Mouse (Mus musculus) forebrain, embryonic 12.5 days (tissue): Measurements from ENCODE around the gene Supt5. TPM values are rescaled to one million over a fixed set of nuclear protein-coding genes. Genes with fewer than 3 reads are reported as not detected.

ENCODE experiments used
- ATAC-seq: fragments of 200-750 bp; cut with Nextera tagmentation; 2 replicates; pipeline ENCODE4 v1.8.0; 2017; ENCODE audit warnings: moderate TSS enrichment; ENCODE audit not compliant: low FRiP score
- H3K27ac ChIP-seq: fragments of 300-500 bp; sonication (generic); 2 replicates; pipeline ENCODE4 v1.5.1; 2016; ENCODE audit warnings: mild to moderate bottlenecking
- H3K27me3 ChIP-seq: fragments of 300-500 bp; sonication (generic); 2 replicates; pipeline ENCODE4 v1.6.1; 2016; ENCODE audit warnings: mild to moderate bottlenecking
- H3K36me3 ChIP-seq: fragments of 300-500 bp; sonication (generic); replicated peaks from 2 replicates; pipeline ENCODE4 v1.6.1; 2016; ENCODE audit warnings: mild to moderate bottlenecking
- H3K4me1 ChIP-seq: fragments of 300-500 bp; sonication (generic); 2 replicates; pipeline ENCODE4 v1.6.1; 2016
- H3K4me2 ChIP-seq: fragments of 300-500 bp; sonication (generic); 2 replicates; pipeline ENCODE4 v1.6.1; 2016; ENCODE audit warnings: mild to moderate bottlenecking, moderate library complexity
- H3K4me3 ChIP-seq: fragments of 300-500 bp; sonication (generic); replicated peaks from 2 replicates; pipeline ENCODE4 v1.5.1; 2016; ENCODE audit warnings: mild to moderate bottlenecking
- H3K9ac ChIP-seq: fragments of 300-500 bp; sonication (generic); 2 replicates; pipeline ENCODE4 v1.6.1; 2016; ENCODE audit warnings: mild to moderate bottlenecking
- H3K9me3 ChIP-seq: fragments of 300-500 bp; sonication (generic); 2 replicates; pipeline ENCODE4 v1.6.1; 2016
- WGBS: fragments of 180-500 bp; shearing (Covaris S2); methylation state at CpG from one replicate; pipeline ENCODE4 v1.1.7; 2016; 5-methylcytosine and 5-hydroxymethylcytosine counted together
- polyA plus RNA-seq: library from polyadenylated mRNA; unstranded; fragments of >200 nt; fragmentation: Nextera tagmentation; extraction: Ambion mirVana; gene quantifications from 2 replicates; pipeline ENCODE4 v1.2.1, GENCODE M21; 2016

Supt5 gene
- polyA plus RNA-seq, 1 experiment from 2014 or later, result 106 TPM

GRCm38 (mm10) chr7:28380237-28381016 is 41.9 kb upstream of the Supt5 start, which contains the start of gene Zfp36:
Zfp36 (minus strand) TSS chr7:28380253.
- Histone ChIP-seq H3K4me2 (peak within 1 kb of the TSS; percentile 89), H3K4me1 (peaks cover 60% of the 10 kb centered on the region), H3K9ac (peak within 1 kb of the TSS; percentile 67), H3K27me3 (peaks cover 13% of the 10 kb centered on the region), H3K9me3 (no peaks in the 10 kb centered on the region), H3K36me3 (peaks cover 6% of the 10 kb centered on the region; the same call in 1 of the 2 replicates), H3K27ac (peak within 1 kb of the TSS; percentile 83), H3K4me3 (peak within 1 kb of the TSS; percentile 56)
- WGBS, result 57% methylated on average over 17 of the region's 17 CpGs
- ATAC-seq, result no peak

- peak overlapping the region; percentile 63 for H3K27ac ChIP-seq
- H3K36me3 ChIP-seq, result peaks cover 3% of the 10 kb centered on the region; the same call in 1 of the 2 replicates
- H3K4me2 ChIP-seq, result peak overlapping the region; percentile 89
- peaks cover 13% of the 10 kb centered on the region for H3K27me3 ChIP-seq
- H3K4me3 ChIP-seq, result peak overlapping the region; percentile 56
- H3K4me1 ChIP-seq, result peaks cover 67% of the 10 kb centered on the region
- peak overlapping the region; percentile 67 for H3K9ac ChIP-seq
- WGBS, result under 1% methylated on average over 53 of the region's 53 CpGs
- peak; percentile 64 for ATAC-seq
- no peaks in the 10 kb centered on the region for H3K9me3 ChIP-seq
These were observed 40.5 kb upstream of the Supt5 start for GRCm38 (mm10) chr7:28378769-28379651.

GRCm38 (mm10) chr7:28378066-28378690 is 39.6 kb upstream of the Supt5 start:
- Histone ChIP-seq H3K9ac (peak overlapping the region; percentile 67), H3K4me3 (peak overlapping the region; percentile 56), H3K9me3 (no peaks in the 10 kb centered on the region), H3K4me1 (peaks cover 73% of the 10 kb centered on the region), H3K4me2 (peak overlapping the region; percentile 89), H3K27ac (no peak overlapping the region), H3K36me3 (peaks cover 3% of the 10 kb centered on the region; the same call in 1 of the 2 replicates), H3K27me3 (peaks cover 13% of the 10 kb centered on the region)
- ATAC-seq, result no peak
- 53% methylated on average over 32 of the region's 32 CpGs for WGBS

GRCm38 (mm10) chr7:28377190-28378065 is 38.9 kb upstream of the Supt5 start:
- 79% methylated on average over 18 of the region's 18 CpGs for WGBS
- H3K9ac ChIP-seq, result no peak overlapping the region
- no peak overlapping the region for H3K27ac ChIP-seq
- no peaks in the 10 kb centered on the region for H3K9me3 ChIP-seq
- H3K4me3 ChIP-seq, result peak overlapping the region; percentile 56; the same call in 1 of the 2 replicates
- no peak for ATAC-seq
- H3K4me1 ChIP-seq, result peaks cover 69% of the 10 kb centered on the region
- peak overlapping the region; percentile 89 for H3K4me2 ChIP-seq
- H3K27me3 ChIP-seq, result peaks cover 13% of the 10 kb centered on the region
- peaks cover 3% of the 10 kb centered on the region; the same call in 1 of the 2 replicates for H3K36me3 ChIP-seq

- Histone ChIP-seq H3K9me3 (no peaks in the 10 kb centered on the region), H3K27me3 (peaks cover 13% of the 10 kb centered on the region), H3K4me1 (peaks cover 59% of the 10 kb centered on the region), H3K4me3 (peak overlapping the region; percentile 38), H3K9ac (peak overlapping the region; percentile 63), H3K4me2 (peak overlapping the region; percentile 61), H3K27ac (peak overlapping the region; percentile 97), H3K36me3 (peaks cover 3% of the 10 kb centered on the region; the same call in 1 of the 2 replicates)
- WGBS, result 4% methylated on average over 30 of the region's 30 CpGs
- no peak for ATAC-seq
These were observed 37.6 kb upstream of the Supt5 start for GRCm38 (mm10) chr7:28376011-28376771.

- H3K9me3 ChIP-seq, result no peaks in the 10 kb centered on the region
- H3K4me3 ChIP-seq, result peak overlapping the region; percentile 38
- H3K27me3 ChIP-seq, result peaks cover 13% of the 10 kb centered on the region
- 0% methylated on average over 36 of the region's 36 CpGs for WGBS
- H3K9ac ChIP-seq, result peak overlapping the region; percentile 63
- H3K27ac ChIP-seq, result peak overlapping the region; percentile 97
- H3K36me3 ChIP-seq, result peaks cover 3% of the 10 kb centered on the region; the same call in 1 of the 2 replicates
- ATAC-seq, result peak; percentile 40
- peaks cover 62% of the 10 kb centered on the region for H3K4me1 ChIP-seq
- peak overlapping the region; percentile 61 for H3K4me2 ChIP-seq
These were observed 36.8 kb upstream of the Supt5 start for GRCm38 (mm10) chr7:28375176-28375921.

- H3K4me2 ChIP-seq, result no peak overlapping the region
- 75% methylated on average over 10 of the region's 10 CpGs for WGBS
- H3K4me3 ChIP-seq, result no peak overlapping the region
- H3K9ac ChIP-seq, result peak overlapping the region; percentile 63; the same call in 1 of the 2 replicates
- peaks cover 8% of the 10 kb centered on the region; the same call in 1 of the 2 replicates for H3K36me3 ChIP-seq
- H3K27me3 ChIP-seq, result peaks cover 13% of the 10 kb centered on the region
- ATAC-seq, result no peak
- peak overlapping the region; percentile 97 for H3K27ac ChIP-seq
- no peaks in the 10 kb centered on the region for H3K9me3 ChIP-seq
- H3K4me1 ChIP-seq, result peaks cover 68% of the 10 kb centered on the region
These were observed 36.1 kb upstream of the Supt5 start for GRCm38 (mm10) chr7:28374647-28375046.

- H3K4me1 ChIP-seq, result peaks cover 64% of the 10 kb centered on the region
- H3K36me3 ChIP-seq, result peaks cover 15% of the 10 kb centered on the region
- H3K4me2 ChIP-seq, result no peak overlapping the region
- H3K9ac ChIP-seq, result no peak overlapping the region
- H3K9me3 ChIP-seq, result no peaks in the 10 kb centered on the region
- ATAC-seq, result no peak
- peaks cover 13% of the 10 kb centered on the region for H3K27me3 ChIP-seq
- 78% methylated on average over 7 of the region's 7 CpGs for WGBS
- H3K4me3 ChIP-seq, result no peak overlapping the region
- H3K27ac ChIP-seq, result peak overlapping the region; percentile 97; the same call in 1 of the 2 replicates
These were observed 35.4 kb upstream of the Supt5 start for GRCm38 (mm10) chr7:28373891-28374495.

- peak overlapping the region; percentile 81 for H3K4me3 ChIP-seq
- peak overlapping the region; percentile 94 for H3K27ac ChIP-seq
- peaks cover 11% of the 10 kb centered on the region for H3K27me3 ChIP-seq
- H3K36me3 ChIP-seq, result peaks cover 23% of the 10 kb centered on the region
- WGBS, result under 1% methylated on average over 9 of the region's 9 CpGs
- no peaks in the 10 kb centered on the region for H3K9me3 ChIP-seq
- peak overlapping the region; percentile 36; the same call in 1 of the 2 replicates for H3K9ac ChIP-seq
- peaks cover 62% of the 10 kb centered on the region for H3K4me1 ChIP-seq
- peak; percentile 21; the same call in 1 of the 2 replicates for ATAC-seq
- peak overlapping the region; percentile 80 for H3K4me2 ChIP-seq
These were observed 34.6 kb upstream of the Supt5 start for GRCm38 (mm10) chr7:28373131-28373581.
